Mouse (Mus musculus) left cerebral cortex, adult 9 months (tissue): ENCODE measurements around the gene Shcbp1l.
A peak's percentile ranks its signal among the peaks of the same experiment; 100 is the strongest.
"Not testable (repeated sequence)": the region's sequence is repeated elsewhere in the genome, so short reads cannot be mapped to it uniquely, and the experiment has no call there.

ENCODE experiments used
- DNase-seq, 2 experiments: peaks; one replicate each; pipeline ENCODE4 v3.0.0; 2022; ENCODE audit warnings: low spot score in 2 of 2

The Shcbp1l gene

GRCm38 (mm10) chr1:153424271-153424670, 691 bp upstream of the Shcbp1l start:
- DNase-seq, result no peak

GRCm38 (mm10) chr1:153431158-153431557, 6.2 kb downstream of the Shcbp1l start:
- DNase-seq, result no peak

- no peak for DNase-seq
Observed at GRCm38 (mm10) chr1:153431701-153432100, 6.7 kb downstream of the Shcbp1l start.

GRCm38 (mm10) chr1:153432329-153432728, 7.4 kb downstream of the Shcbp1l start:
- DNase-seq, result no peak

- DNase-seq, result no peak
Observed at GRCm38 (mm10) chr1:153433851-153434589, 9.1 kb downstream of the Shcbp1l start.

DNA sequence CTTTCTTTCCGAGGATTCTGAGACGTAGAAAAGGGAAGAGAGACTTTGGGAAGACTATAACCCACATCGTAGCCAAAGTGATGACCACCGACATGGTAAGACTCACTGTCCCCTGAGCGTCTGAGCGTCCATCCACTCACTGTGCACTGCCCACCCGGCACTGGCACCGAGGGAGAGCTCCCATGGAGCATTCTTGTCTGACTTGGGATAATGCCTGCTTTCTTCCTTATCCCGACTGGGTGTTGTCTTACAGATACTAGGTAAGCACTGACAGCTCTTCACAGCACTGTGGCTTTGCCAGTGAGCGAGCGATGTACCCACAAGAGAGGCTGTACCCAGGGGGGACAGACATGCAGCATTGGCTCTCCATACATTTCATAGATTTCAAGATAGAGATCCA, 12.6 kb downstream of the Shcbp1l start:
- DNase-seq, result no peak

- DNase-seq, result no peak
Observed at GRCm38 (mm10) chr1:153440752-153441151, 15.8 kb downstream of the Shcbp1l start.

GRCm38 (mm10) chr1:153441656-153442055, 16.7 kb downstream of the Shcbp1l start:
- no peak for DNase-seq

- no peak for DNase-seq
Observed at GRCm38 (mm10) chr1:153443019-153443418, 18.1 kb downstream of the Shcbp1l start.

DNA sequence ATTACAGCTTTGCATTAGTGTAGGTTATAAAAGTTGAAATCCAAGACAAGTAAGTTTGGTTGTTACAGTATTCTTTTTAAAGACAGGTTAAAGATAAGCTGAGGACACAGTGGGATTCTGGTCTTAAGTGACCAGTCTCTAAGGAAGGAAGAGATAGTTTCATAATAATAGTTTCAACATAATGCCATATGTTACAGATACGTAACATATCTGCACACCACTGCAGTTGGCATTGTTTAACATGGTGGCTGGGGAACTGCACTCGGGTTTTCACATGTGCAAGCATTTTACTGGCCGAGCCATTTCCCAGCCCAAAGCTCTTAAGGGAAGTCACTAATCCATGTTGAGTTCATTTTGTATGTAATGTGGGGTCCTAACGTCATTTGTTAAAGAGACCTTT, 18.7 kb downstream of the Shcbp1l start:
- DNase-seq, result no peak

DNA sequence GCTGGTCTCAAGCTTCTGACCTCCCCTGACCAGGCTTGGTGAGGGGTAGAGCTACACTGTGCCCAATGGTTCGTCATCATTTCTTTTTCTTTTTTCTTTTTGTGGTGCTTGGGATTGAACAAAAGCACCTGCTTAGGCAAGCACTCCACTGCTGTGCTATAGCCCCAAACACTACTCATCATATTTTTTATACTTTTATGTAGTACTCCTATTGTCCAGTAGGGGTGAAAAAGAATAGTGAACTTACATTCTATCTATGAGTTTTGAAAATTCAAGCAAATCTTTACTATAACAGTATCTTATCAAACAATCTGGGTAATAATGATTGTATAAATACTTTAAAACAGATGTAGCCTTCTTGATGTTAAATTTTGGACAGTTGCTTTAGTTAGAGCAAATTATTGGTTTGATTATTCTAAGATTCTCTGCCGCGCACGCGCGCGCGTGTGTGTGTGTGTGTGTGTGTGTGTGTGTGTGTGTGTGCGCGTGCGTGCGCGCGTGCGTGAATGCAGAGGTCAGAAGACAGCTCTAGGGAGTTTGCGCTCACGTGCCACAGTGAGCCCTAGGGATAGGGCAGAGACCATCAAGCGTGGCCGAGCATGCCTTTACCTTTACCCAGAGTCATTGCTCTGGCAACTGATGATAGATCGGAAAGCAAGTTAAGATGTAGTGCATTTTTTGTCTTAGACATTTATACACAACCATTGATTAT, 21.3 kb downstream of the Shcbp1l start:
- DNase-seq, result no peak

GRCm38 (mm10) chr1:153451237-153452154, 26.5 kb downstream of the Shcbp1l start:
- peak in 1 of 2 experiments; percentile 55 for DNase-seq

- DNase-seq, result no peak
Observed at GRCm38 (mm10) chr1:153453146-153453642, 28.2 kb downstream of the Shcbp1l start.

- DNase-seq, result no peak
Observed at GRCm38 (mm10) chr1:153456137-153456536, 31.2 kb downstream of the Shcbp1l start.

- DNase-seq, result no peak
Observed at GRCm38 (mm10) chr1:153461796-153462195, 36.8 kb downstream of the Shcbp1l start.

DNA sequence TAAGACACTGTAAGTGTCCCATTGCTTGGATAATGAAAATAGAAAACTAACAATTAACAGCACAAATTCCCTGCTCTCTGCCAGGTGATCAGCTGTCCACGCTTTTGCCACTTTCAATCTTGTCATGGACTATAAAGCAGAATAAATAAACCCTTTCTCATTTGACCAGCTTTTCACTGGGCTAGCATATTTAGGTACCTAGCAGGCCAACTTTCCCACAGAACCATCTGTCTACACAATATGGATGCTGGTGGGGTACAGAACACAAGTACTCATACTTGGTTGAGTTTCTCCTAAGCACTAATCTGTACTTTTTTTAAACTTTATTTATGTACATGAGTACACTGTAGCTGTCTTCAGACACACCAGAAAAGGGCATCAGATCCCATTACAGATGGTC, 54.3 kb downstream of the Shcbp1l start:
- no peak for DNase-seq

DNA sequence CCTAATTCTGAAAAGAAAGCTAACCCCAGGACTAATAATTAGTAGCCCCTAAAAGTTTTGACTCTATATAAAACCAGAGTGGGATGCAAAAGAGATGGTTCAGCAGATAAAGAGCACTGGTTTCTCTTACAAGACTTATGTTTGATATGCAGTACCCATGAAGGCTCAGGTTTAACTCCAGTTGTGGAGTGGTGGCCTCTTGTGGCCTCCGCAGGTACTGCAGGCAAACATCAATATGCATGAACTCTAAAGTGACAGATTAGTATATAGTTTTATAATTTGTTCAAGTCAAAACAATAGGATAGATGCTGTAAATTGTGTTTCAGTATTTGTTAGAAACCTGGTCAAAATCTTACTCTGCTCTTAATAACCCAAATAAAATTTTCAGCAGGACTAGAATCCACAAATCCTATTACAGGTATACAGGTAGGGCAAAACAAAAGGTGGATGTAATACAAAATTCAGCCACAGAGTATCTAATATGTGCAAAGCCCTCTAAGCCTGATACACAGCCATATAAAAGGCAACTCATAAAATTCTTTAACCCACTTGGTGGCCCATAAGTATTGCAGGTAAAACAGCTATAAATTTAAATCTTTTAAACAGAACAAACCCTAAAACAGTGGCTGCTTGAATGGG, 55.5 kb downstream of the Shcbp1l start:
- peak in 1 of 2 experiments; percentile 62 for DNase-seq

DNA sequence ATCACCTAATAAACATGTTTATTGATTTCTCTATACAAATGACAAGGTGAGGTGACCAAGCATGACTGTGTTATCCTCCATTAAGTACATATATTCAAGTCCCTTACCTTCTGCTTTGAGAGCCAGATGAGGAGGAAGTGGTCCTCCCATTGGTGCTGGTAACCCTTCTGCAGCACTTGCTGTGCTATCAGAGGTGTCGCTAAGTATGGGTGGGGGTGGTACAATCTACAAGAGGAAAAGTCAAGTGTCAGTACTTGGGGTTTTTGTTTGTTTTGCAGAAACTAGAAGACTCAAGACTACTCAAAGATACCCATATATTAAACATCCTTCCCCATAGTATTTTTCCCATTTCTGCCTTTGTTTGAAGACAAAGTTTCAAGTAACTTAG, 56.1 kb downstream of the Shcbp1l start:
- DNase-seq, result no peak

DNA sequence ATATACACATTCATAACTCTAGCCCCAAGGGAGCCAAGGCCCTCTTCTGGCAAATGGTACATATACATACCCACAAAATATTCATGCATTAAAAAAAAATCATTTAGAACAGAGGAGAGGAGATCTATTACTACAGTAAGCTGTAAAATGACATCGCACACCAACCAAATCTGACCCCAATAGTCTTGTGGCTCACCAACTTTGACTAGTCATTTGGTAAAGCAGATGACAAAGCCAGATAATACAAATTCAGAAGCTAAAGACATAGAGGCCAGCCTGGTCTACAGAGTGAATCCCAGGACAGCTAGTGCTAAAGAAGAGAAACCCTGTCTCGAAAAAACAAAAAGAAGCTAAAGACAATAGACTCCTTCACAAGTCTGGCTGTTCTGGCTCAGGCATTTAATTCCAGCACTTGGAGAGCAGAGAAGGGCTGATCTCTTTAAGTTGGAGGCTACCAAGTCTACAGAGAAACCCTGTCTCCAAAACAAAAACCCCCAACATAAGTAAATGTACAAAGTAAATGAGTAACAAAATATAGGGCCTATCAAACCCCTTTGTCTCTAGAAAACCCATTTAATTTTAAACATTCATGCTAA, 60.3 kb downstream of the Shcbp1l start:
- no peak for DNase-seq

- not testable (repeated sequence) for DNase-seq
Observed at GRCm38 (mm10) chr1:153486120-153486519, 61.2 kb downstream of the Shcbp1l start.
